Mouse (Mus musculus): ENCODE measurements around the gene Rnaset2a.
"Not testable (repeated sequence)": the region's sequence is repeated elsewhere in the genome, so short reads cannot be mapped to it uniquely, and the experiment has no call there.

GRCm38 (mm10) chr17:8155010-8155409 is 7.1 kb upstream of the Rnaset2a start:
- TF ChIP-seq POLR2A, CTCF (IDR thresholded peaks at IDR 0.05; ENCODE audit: insufficient read depth, low read depth, low read length): not testable (repeated sequence)

All from olfactory bulb, adult 2 months (tissue).